Mouse (Mus musculus): ENCODE results near the gene Spin2f.
"Not testable (repeated sequence)": the region's sequence is repeated elsewhere in the genome, so short reads cannot be mapped to it uniquely, and the experiment has no call there.

The Spin2f gene

DNA sequence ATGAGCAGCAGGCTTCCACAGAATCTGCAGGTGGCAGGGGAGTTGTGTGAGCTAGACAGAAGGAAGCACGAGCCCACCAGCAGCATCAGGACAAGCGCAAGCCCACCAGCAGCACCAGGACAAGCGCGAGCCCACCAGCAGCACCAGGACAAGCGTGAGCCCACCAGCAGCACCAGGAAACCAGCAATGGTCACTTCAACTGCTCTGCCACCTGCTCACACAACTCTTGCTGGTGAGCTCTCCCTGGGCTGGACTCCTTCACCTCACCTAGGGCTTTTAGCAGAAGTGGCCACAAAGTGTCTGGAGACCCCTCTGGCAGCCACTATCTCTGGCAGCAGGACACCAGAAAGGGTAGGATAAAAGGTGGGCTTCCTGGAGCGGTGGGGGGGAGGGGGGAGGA lies at the start of gene Spin2f:
Gene Spin2f (plus strand): TSS at position 301 of the 400 bp plus-strand sequence.
- DNase-seq, result not testable (repeated sequence)

DNA sequence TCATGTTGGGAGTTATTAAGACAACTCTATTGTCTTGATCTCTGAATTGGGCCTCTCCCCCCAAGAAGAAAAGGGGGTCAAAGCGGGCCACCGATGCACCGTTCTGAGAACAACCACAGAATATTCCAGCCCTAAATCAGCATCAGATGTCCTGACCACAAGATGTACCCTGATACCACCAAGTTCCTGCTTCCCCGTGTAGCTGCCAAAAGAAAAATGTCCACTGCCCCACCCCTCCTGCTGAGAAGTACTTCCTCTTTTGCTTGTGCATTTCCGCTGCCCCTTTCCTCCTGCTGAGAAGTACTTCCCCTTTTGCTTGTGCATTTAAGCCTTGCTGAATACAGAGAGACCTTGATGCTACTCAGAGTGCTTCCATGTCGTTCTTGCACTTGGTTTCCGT lies 41.6 kb upstream of the Spin2f start:
- not testable (repeated sequence) for DNase-seq

DNA sequence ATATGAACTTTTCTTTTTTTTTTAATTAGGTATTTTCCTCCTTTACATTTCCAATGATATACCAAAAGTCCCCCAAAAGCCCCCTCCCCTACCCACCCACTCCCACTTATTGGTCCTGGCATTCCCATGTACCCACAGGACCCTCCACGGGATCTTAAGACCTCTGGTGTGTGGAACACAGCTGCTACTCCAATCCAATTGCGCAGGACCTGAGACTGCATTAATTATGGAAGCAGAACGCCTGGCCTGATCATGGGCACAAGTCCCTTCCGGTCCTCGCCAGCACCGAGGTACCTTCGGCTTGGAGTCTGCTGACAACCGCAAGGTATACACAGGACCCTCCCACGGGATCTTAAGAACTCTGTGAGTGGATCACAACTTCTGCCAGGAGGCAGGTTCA lies 30.2 kb upstream of the Spin2f start:
- DNase-seq, result not testable (repeated sequence)

DNA sequence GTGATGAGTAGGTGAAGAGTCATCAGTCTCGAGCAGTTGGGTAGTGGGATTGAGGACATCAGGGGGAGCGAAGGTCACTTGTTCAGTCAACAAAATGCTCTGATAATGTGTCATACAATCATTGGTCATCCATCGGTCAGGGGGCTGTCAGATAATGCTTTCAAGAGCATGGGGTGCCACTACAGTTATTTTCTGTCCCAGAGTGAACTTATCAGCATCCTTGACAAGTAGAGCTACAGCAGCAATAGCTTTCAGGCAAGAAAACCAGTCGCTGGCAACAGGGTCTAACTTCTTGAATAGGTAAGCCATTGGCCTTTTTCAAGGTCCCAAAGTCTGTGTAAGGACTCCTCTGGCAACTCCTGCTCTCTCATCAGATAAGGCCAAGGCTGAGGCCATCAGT lies 18.6 kb upstream of the Spin2f start:
- not testable (repeated sequence) for DNase-seq

DNA sequence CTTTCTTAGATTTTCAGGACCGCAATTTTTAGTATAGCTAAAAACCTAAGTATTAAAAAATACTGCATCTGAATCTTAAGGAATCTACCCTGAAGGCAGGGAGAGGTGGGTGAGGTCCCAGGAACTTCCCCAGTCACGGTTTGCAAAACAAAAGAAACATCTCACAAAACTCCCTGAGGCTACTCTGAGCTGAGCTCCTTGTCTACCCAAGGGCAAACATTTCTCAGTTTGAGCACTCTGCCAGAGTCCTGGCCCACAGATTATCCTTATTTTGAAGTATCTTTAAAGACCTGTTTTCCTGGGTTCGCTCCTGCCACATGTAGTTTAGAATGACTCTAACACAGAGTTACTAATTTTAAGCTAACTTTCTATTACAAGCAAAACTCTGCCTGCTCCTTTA lies 11.9 kb upstream of the Spin2f start:
- DNase-seq, result not testable (repeated sequence)

All from thymus, postnatal 25 days (tissue).